Mouse (Mus musculus): ENCODE results near the gene B4galt5. TPM values are rescaled to one million over a fixed set of nuclear protein-coding genes. Genes with fewer than 3 reads are reported as not detected.
"Not testable (repeated sequence)": the region's sequence is repeated elsewhere in the genome, so short reads cannot be mapped to it uniquely, and the experiment has no call there.

B4galt5 gene
- 70.0 TPM for polyA plus RNA-seq (2012; fragmentation: generic; extraction: Trizol)

DNA sequence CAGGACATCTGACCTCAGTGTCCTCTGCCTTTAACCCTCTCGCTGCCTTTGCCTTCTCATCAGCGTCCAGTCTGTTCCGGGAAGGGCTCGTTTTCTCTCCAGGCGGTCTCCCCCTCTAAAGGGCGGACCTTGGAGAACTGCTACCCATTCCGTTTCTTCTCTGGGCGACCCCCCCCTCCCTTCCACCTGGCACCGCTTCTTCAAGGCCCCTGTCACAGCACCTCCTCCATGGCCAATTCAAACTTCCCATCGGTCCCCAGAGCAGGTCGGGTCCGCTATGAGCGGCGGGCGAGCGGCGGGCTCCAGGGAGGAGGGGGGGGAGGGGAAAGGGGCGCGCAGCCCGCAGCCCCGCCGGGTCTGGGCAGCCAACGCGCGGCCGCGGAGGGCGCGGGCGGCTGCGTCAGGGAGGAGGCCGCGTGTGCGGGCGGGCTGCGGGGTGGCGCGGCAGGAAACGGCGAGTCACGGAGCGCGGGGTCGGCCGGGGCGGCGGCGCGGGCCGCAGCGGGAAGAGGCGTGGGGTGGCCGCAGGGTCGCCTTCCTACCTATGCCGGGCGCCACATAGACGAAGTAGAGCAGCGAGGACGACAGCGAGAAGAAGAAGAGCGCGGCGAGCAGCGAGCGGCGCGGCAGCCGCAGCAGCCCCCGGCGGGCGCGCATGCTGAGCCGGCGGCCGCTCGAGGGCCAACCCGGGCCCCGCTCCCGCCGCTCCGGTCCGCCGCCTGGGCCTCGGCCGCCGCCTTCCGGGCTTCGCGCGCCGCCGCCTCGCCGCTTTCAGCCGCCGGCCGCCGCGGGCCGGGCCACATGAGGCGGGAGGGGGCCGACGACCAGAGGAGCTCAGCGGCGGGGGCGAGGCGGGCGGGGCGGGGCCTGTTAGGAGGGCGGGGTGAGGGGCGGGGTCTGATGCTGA lies at the start of gene B4galt5:
Gene B4galt5, minus strand, starts transcription at position 808 of the 907 bp plus-strand sequence.
- Histone ChIP-seq H3K4me3 (peak within 1 kb of the TSS; percentile 66), H3K36me3 (ENCODE audit: control insufficient read depth, insufficient read depth) (no peaks in the 10 kb centered on the region), H3K4me2 (ENCODE audit: low read depth) (peak within 1 kb of the TSS; percentile 90), H3K27me3 (ENCODE audit: control insufficient read depth, insufficient read depth, insufficient read length) (no peaks in the 10 kb centered on the region), H3ac (ENCODE audit: control insufficient read depth, insufficient read length) (peak within 1 kb of the TSS; percentile 80), H3K79me2 (ENCODE audit: control insufficient read depth, insufficient read depth) (peaks cover 48% of the 10 kb centered on the region)
- TF ChIP-seq REST (IDR thresholded peaks at IDR 0.05; ENCODE audit: insufficient read depth, insufficient read length): no peak
- TF ChIP-seq POLR2A (IDR thresholded peaks at IDR 0.05; ENCODE audit: insufficient read length, low read depth): peak; percentile 63

DNA sequence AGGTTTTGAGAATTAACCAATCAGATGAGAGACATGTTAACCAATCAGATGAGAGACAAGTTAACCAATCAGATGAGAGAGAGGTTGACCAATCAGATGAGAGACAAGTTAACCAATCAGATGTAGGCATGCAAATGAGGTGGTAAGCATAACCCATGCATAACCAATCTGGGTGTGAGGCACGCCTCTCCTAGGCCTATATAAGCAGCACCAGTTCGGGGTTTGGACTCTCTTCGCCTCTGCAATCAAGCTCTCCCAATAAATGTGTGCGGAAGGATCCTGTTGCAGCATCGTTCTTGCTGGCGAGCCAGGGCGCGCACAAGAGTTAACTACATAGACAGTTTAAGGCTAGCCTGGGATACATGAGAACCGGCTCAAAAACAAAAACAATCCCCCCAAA lies 47.4 kb upstream of the B4galt5 start:
- not testable (repeated sequence) for H3K36me3 ChIP-seq (ENCODE audit: control insufficient read depth, insufficient read depth); H3K79me2 ChIP-seq (ENCODE audit: control insufficient read depth, insufficient read depth); H3K4me3 ChIP-seq; H3ac ChIP-seq (ENCODE audit: control insufficient read depth, insufficient read length); H3K4me2 ChIP-seq (ENCODE audit: low read depth); H3K27me3 ChIP-seq (ENCODE audit: control insufficient read depth, insufficient read depth, insufficient read length)

DNA sequence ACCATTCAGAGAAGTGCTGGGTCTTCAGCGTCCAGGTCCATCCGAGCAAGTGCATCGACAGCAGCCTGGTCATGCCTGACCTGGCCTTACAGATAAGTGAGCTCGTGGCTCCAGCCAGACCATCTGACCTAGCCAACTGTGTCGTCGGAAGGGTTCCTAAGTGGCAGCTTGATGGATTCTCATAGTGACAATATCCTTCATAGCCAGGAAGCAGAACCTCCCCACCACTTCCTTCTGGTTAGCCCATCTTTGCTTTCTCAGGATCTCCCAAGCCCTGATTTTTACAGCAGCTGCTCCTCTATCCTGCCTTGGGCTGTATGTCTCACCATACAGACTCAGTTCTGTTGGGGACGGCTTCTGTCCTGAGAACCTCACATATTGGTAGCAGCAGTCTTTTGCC lies 45.4 kb upstream of the B4galt5 start:
- no peak overlapping the region for H3K4me3 ChIP-seq
- no peak overlapping the region for H3ac ChIP-seq (ENCODE audit: control insufficient read depth, insufficient read length)
- H3K79me2 ChIP-seq (ENCODE audit: control insufficient read depth, insufficient read depth): no peaks in the 10 kb centered on the region
- H3K4me2 ChIP-seq (ENCODE audit: low read depth): no peak overlapping the region
- no peaks in the 10 kb centered on the region for H3K36me3 ChIP-seq (ENCODE audit: control insufficient read depth, insufficient read depth)
- TF ChIP-seq TCF3 (IDR thresholded peaks at IDR 0.05; ENCODE audit: insufficient read length, low read depth): no peak
- TF ChIP-seq POLR2AphosphoS2 (IDR thresholded peaks at IDR 0.05; ENCODE audit: insufficient read length, low read depth): no peak
- no peak for TF ChIP-seq TCF12 (IDR thresholded peaks at IDR 0.05; ENCODE audit: insufficient read depth, poor library complexity, severe bottlenecking)
- no peak for TF ChIP-seq CEBPB (IDR thresholded peaks at IDR 0.05; ENCODE audit: insufficient read depth, poor library complexity, severe bottlenecking)
- no peak for TF ChIP-seq SRF (IDR thresholded peaks at IDR 0.05; ENCODE audit: control insufficient read depth, insufficient read length, low read depth)
- no peaks in the 10 kb centered on the region for H3K27me3 ChIP-seq (ENCODE audit: control insufficient read depth, insufficient read depth, insufficient read length)

DNA sequence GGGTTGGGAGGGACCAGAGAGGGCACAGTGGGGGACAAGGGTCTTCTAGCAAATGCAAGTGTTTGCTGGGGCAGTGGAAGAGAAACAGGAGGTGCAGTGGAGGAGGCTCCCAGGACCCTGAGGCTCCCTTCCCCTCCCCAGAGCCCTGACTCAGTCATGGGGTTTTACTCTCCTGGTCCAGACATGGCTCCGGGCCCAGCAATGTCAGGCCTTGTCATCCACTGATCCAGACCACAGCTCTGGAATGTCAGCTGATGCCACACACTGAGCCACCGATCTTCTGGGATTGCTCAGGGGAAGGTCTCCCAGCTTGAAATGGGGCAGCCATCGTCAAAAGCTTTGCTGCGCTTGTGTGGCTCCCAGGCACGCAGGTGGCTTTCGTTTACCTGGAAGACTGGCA lies 38.0 kb upstream of the B4galt5 start:
- H3K4me3 ChIP-seq: no peak overlapping the region
- H3K4me2 ChIP-seq (ENCODE audit: low read depth): peak overlapping the region; percentile 31
- no peaks in the 10 kb centered on the region for H3K36me3 ChIP-seq (ENCODE audit: control insufficient read depth, insufficient read depth)
- TF ChIP-seq POLR2AphosphoS2 (IDR thresholded peaks at IDR 0.05; ENCODE audit: insufficient read length, low read depth) (no peak), USF1 (IDR thresholded peaks at IDR 0.05; ENCODE audit: low read depth) (peak; percentile 22), MAX (IDR thresholded peaks at IDR 0.05; ENCODE audit: low read depth) (no peak), TCF3 (IDR thresholded peaks at IDR 0.05; ENCODE audit: insufficient read length, low read depth) (no peak), REST (IDR thresholded peaks at IDR 0.05; ENCODE audit: insufficient read depth, insufficient read length) (no peak), MYOG (IDR thresholded peaks at IDR 0.05; ENCODE audit: control insufficient read depth in 1 of 3, insufficient read depth in 1 of 3, insufficient read length in 2 of 3, low read depth in 2 of 3) (peak in 1 of 3 experiments; percentile 48), MYOD1 (IDR thresholded peaks at IDR 0.05; ENCODE audit: control insufficient read depth in 1 of 3, insufficient read length in 2 of 3, low read depth in 2 of 3) (peak in 1 of 3 experiments; percentile 30), POLR2A (IDR thresholded peaks at IDR 0.05; ENCODE audit: insufficient read length, low read depth) (no peak)
- no peaks in the 10 kb centered on the region for H3K27me3 ChIP-seq (ENCODE audit: control insufficient read depth, insufficient read depth, insufficient read length)
- no peaks in the 10 kb centered on the region for H3K79me2 ChIP-seq (ENCODE audit: control insufficient read depth, insufficient read depth)
- H3ac ChIP-seq (ENCODE audit: control insufficient read depth, insufficient read length): no peak overlapping the region

DNA sequence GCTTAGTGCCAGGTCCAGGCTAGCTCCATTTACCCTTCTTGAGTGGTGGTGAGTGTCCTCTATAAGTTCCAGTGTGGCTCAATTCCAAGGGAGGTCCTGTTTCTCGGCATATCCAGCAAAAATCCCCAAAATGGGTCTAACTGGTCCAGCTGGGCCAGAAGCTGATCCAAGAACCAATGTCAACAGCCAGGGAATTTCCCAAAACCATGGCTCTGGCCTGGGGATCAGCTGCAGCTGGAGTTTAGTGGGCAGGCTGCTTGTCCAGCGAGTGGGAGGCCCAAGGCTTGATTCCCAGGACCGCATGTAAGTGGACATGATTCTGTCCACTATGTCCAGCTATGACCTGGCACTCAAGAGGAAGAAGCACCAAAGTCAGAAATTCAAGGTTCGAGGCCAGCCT lies 37.5 kb upstream of the B4galt5 start:
- Histone ChIP-seq H3K4me3 (no peak overlapping the region), H3K4me2 (ENCODE audit: low read depth) (peak overlapping the region; percentile 31), H3K79me2 (ENCODE audit: control insufficient read depth, insufficient read depth) (no peaks in the 10 kb centered on the region), H3ac (ENCODE audit: control insufficient read depth, insufficient read length) (no peak overlapping the region), H3K36me3 (ENCODE audit: control insufficient read depth, insufficient read depth) (no peaks in the 10 kb centered on the region), H3K27me3 (ENCODE audit: control insufficient read depth, insufficient read depth, insufficient read length) (no peaks in the 10 kb centered on the region)
- TF ChIP-seq POLR2AphosphoS2 (IDR thresholded peaks at IDR 0.05; ENCODE audit: insufficient read length, low read depth) (no peak), USF1 (IDR thresholded peaks at IDR 0.05; ENCODE audit: low read depth) (no peak), TCF12 (IDR thresholded peaks at IDR 0.05; ENCODE audit: insufficient read depth, poor library complexity, severe bottlenecking) (no peak), CEBPB (IDR thresholded peaks at IDR 0.05; ENCODE audit: insufficient read depth, poor library complexity, severe bottlenecking) (no peak), SRF (IDR thresholded peaks at IDR 0.05; ENCODE audit: control insufficient read depth, insufficient read length, low read depth) (no peak), E2F4 (IDR thresholded peaks at IDR 0.05; ENCODE audit: insufficient read depth) (no peak), REST (IDR thresholded peaks at IDR 0.05; ENCODE audit: insufficient read depth, insufficient read length) (no peak), TCF3 (IDR thresholded peaks at IDR 0.05; ENCODE audit: insufficient read length, low read depth) (no peak), MAX (IDR thresholded peaks at IDR 0.05; ENCODE audit: low read depth) (no peak), MYOD1 (IDR thresholded peaks at IDR 0.05; ENCODE audit: control insufficient read depth in 1 of 3, insufficient read length in 2 of 3, low read depth in 2 of 3) (no peak), MYOG (IDR thresholded peaks at IDR 0.05; ENCODE audit: control insufficient read depth in 1 of 3, insufficient read depth in 1 of 3, insufficient read length in 2 of 3, low read depth in 2 of 3) (no peak), POLR2A (IDR thresholded peaks at IDR 0.05; ENCODE audit: insufficient read length, low read depth) (no peak)

Measured in myocyte (in vitro differentiated cells).